Mouse (Mus musculus) regulatory T cell (primary cell): ENCODE measurements at regions not wholly inside any gene's neighbourhood (a gene's known extent, or its start where the extent isn't known, plus 50 kb on each side); places are given as distances from the start of the nearest gene placed in this dataset.
"Not testable (repeated sequence)": the region's sequence is repeated elsewhere in the genome, so short reads cannot be mapped to it uniquely, and the experiment has no call there.

Experiments
- in situ Hi-C: fragments of 300-600 bp; cut with MboI, MseI; formaldehyde crosslinking; loops from one replicate; pipeline ENCODE4 v1.15.1; 2025; ENCODE audit warnings: high pct_unique_total_duplicates

GRCm38 (mm10) chr3:3302657-3303056, 2447.9 kb upstream of the Gm8797 start:
- in situ Hi-C loops, result not testable (repeated sequence)

GRCm38 (mm10) chr3:3308461-3308860, 2442.1 kb upstream of the Gm8797 start:
- in situ Hi-C loops, result loop anchor here (5.0 kb wide), 2 partner anchors 86 to 246 kb away; no protein-coding TSS in a partner anchor

GRCm38 (mm10) chr3:3308996-3309395, 2441.6 kb upstream of the Gm8797 start:
- in situ Hi-C loops, result loop anchor here (5.0 kb wide), 2 partner anchors 87 to 247 kb away; no protein-coding TSS in a partner anchor

GRCm38 (mm10) chr3:3310811-3311210, 2439.8 kb upstream of the Gm8797 start:
- in situ Hi-C loops, result loop anchor here (5.0 kb wide), 1 partner anchor 179 kb away; no protein-coding TSS in a partner anchor

- in situ Hi-C loops, result no loop called here
These were observed 2401.0 kb upstream of the Gm8797 start for GRCm38 (mm10) chr3:3349634-3350033.

GRCm38 (mm10) chr3:3370859-3371258, 2379.7 kb upstream of the Gm8797 start:
- in situ Hi-C loops, result not testable (repeated sequence)

GRCm38 (mm10) chr3:3388056-3388770, 2362.4 kb upstream of the Gm8797 start:
- in situ Hi-C loops, result no loop called here
